Mouse (Mus musculus) midbrain, embryonic 13.5 days (tissue): ENCODE measurements around the gene Raly. TPM values are rescaled to one million over a fixed set of nuclear protein-coding genes. Genes with fewer than 3 reads are reported as not detected.
A peak's percentile ranks its signal among the peaks of the same experiment; 100 is the strongest.

ENCODE experiments used
- ATAC-seq: fragments of 200-750 bp; cut with Nextera tagmentation; 2 replicates; pipeline ENCODE4 v1.8.0; 2017; ENCODE audit warnings: mild to moderate bottlenecking, moderate TSS enrichment, moderate library complexity
- H3K27ac ChIP-seq: fragments of 300-500 bp; sonication (generic); 2 replicates; pipeline ENCODE4 v1.5.1; 2015; ENCODE audit warnings: inconsistent platforms, mild to moderate bottlenecking, moderate library complexity
- H3K27me3 ChIP-seq: fragments of 300-500 bp; sonication (generic); 2 replicates; pipeline ENCODE4 v1.6.1; 2015; ENCODE audit warnings: mild to moderate bottlenecking, inconsistent platforms
- H3K36me3 ChIP-seq: fragments of 300-500 bp; sonication (generic); 2 replicates; pipeline ENCODE4 v1.6.1; 2015; ENCODE audit warnings: mild to moderate bottlenecking, inconsistent platforms
- H3K4me1 ChIP-seq: fragments of 300-500 bp; sonication (generic); replicated peaks from 2 replicates; pipeline ENCODE4 v1.6.1; 2015; ENCODE audit warnings: inconsistent platforms
- H3K4me2 ChIP-seq: fragments of 300-500 bp; sonication (generic); replicated peaks from 2 replicates; pipeline ENCODE4 v1.6.1; 2015; ENCODE audit warnings: moderate library complexity, mild to moderate bottlenecking, inconsistent platforms
- H3K4me3 ChIP-seq: fragments of 300-500 bp; sonication (generic); replicated peaks from 2 replicates; pipeline ENCODE4 v1.5.1; 2015; ENCODE audit warnings: mild to moderate bottlenecking, inconsistent platforms
- H3K9ac ChIP-seq: fragments of 300-500 bp; sonication (generic); replicated peaks from 2 replicates; pipeline ENCODE4 v1.6.1; 2015; ENCODE audit warnings: mild to moderate bottlenecking, inconsistent platforms
- H3K9me3 ChIP-seq: fragments of 300-500 bp; sonication (generic); 2 replicates; pipeline ENCODE4 v1.6.1; 2016; ENCODE audit warnings: mild to moderate bottlenecking, inconsistent platforms
- WGBS: fragments of 180-500 bp; shearing (Covaris S2); methylation state at CpG from one replicate; pipeline ENCODE4 v1.1.7; 2015; 5-methylcytosine and 5-hydroxymethylcytosine counted together
- polyA plus RNA-seq: library from polyadenylated mRNA; unstranded; fragments of >200 nt; fragmentation: Nextera tagmentation; extraction: Ambion mirVana; gene quantifications from 2 replicates; pipeline ENCODE4 v1.2.1, GENCODE M21; 2015

Raly gene
- polyA plus RNA-seq, 1 experiment from 2014 or later = 39.1 TPM

- Histone ChIP-seq H3K4me2 (no peak overlapping the region), H3K9ac (no peak overlapping the region), H3K36me3 (no peaks in the 10 kb centered on the region), H3K27ac (no peak overlapping the region), H3K27me3 (no peaks in the 10 kb centered on the region), H3K4me3 (no peak overlapping the region), H3K4me1 (peaks cover 41% of the 10 kb centered on the region), H3K9me3 (no peaks in the 10 kb centered on the region)
- ATAC-seq = no peak
- 82% methylated on average over 11 of the region's 11 CpGs for WGBS
Observed at GRCm38 (mm10) chr2:154786776-154787175, 4.1 kb upstream of the Raly start.

GRCm38 (mm10) chr2:154789381-154789780, 1.5 kb upstream of the Raly start:
- Histone ChIP-seq H3K4me1 (peaks cover 50% of the 10 kb centered on the region), H3K4me2 (no peak overlapping the region), H3K27me3 (no peaks in the 10 kb centered on the region), H3K9me3 (no peaks in the 10 kb centered on the region), H3K9ac (no peak overlapping the region), H3K4me3 (no peak overlapping the region), H3K27ac (no peak overlapping the region), H3K36me3 (no peaks in the 10 kb centered on the region)
- 76% methylated on average over 6 of the region's 6 CpGs for WGBS
- ATAC-seq = no peak

DNA sequence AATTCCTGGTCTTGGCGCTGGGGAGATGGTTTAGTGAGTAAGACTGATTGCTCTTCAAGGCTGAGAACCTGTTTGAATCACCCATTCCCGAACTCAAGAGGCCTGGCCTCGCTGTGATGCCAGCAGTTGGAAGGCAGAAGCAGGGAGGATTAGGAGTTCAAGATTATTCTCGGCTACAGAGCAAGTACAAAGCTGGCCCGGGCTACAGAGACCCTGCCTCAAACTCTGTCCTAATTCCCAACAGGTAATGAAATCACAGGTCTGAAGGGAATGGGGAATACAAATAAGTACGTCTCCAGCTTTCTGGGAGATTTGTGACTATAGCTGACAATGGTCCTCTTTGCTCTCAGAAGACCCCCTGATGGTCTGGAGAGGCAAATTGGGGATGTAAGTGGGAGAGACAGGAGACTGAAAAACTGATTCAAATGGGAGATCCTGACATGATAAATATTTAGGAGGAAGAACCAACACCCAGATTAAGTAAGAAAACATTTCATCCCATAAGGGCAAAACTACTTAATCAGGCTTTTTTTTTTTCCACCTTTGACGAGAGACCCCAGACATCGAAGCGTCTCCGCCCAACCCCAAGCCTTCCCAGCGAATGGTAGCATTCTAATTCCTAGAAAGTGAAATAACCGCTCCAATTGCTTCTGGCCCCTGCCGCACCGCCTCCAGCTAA, 780 bp upstream of the Raly start:
- 5% methylated on average over 14 of the region's 14 CpGs for WGBS
- no peak for ATAC-seq
- Histone ChIP-seq H3K4me2 (peak overlapping the region; percentile 79), H3K27ac (peak overlapping the region; percentile 97), H3K9ac (peak overlapping the region; percentile 46), H3K4me1 (peaks cover 50% of the 10 kb centered on the region), H3K27me3 (no peaks in the 10 kb centered on the region), H3K9me3 (no peaks in the 10 kb centered on the region), H3K4me3 (peak overlapping the region; percentile 99), H3K36me3 (no peaks in the 10 kb centered on the region)

DNA sequence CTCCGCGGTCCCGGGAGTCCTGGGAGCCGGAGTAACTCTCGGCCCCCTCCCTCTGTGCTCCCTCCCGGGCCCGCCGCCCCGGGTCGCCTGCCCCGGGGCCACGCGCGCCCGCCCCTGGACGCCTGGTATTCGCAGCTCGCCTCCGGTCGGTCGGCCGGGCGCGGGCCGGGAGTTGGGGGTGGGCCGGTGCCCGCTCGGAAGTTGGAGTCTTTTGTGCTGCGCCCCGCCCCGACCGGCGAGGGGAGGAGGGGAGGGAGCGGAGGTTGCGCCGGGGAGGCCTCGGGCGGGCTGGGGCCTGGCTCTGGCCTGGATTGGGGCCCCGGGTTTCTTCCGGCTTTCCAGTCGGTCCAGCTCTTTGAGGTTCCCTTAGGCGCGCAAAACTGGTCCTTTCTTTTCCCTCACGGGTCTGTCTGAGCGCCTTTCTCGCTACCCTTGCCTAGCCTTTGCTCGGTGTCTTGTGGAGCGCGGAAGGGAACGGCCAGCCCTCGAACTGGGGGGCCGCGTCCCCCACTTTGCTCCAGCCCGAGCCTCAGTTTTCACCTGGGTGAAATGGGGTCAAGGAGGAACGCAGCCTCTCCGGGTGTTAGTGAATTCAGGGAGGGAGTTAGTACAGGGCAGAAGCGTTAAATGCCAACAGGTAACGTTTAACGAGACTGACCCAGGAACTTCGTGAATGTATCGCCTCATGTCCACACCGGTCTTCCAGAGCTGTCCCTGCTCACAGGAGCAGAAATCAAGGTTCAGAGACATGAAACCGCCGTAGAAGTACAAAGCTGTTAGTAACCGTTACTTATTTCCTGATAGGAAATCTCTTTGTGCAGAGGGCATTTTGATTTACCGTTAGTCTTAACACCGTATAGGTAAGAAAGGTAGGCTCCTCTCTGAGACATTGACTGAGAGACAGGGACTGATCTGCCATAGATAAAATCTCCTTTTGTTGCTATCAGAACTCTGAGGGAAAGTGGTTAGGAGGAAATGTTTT, 1.1 kb downstream of the Raly start:
- H3K9me3 ChIP-seq = no peaks in the 10 kb centered on the region
- WGBS = under 1% methylated on average over 67 of the region's 67 CpGs

GRCm38 (mm10) chr2:154803372-154803771, 12.5 kb downstream of the Raly start:
- H3K4me3 ChIP-seq = no peak overlapping the region
- no peaks in the 10 kb centered on the region for H3K27me3 ChIP-seq
- H3K4me2 ChIP-seq = no peak overlapping the region
- 97% methylated on average over 1 of the region's 1 CpGs for WGBS
- no peaks in the 10 kb centered on the region for H3K9me3 ChIP-seq
- no peak for ATAC-seq
- no peak overlapping the region for H3K9ac ChIP-seq
- peaks cover 11% of the 10 kb centered on the region for H3K4me1 ChIP-seq
- H3K27ac ChIP-seq = no peak overlapping the region
- H3K36me3 ChIP-seq = no peaks in the 10 kb centered on the region

More for the DNA sequence above, 1.1 kb downstream of the Raly start:
- Histone ChIP-seq H3K4me3 (peak overlapping the region; percentile 99), H3K27me3 (no peaks in the 10 kb centered on the region), H3K9ac (peak overlapping the region; percentile 95), H3K36me3 (no peaks in the 10 kb centered on the region), H3K27ac (peak overlapping the region; percentile 97), H3K4me1 (peaks cover 41% of the 10 kb centered on the region), H3K4me2 (peak overlapping the region; percentile 79)
- peak; percentile 10 for ATAC-seq

DNA sequence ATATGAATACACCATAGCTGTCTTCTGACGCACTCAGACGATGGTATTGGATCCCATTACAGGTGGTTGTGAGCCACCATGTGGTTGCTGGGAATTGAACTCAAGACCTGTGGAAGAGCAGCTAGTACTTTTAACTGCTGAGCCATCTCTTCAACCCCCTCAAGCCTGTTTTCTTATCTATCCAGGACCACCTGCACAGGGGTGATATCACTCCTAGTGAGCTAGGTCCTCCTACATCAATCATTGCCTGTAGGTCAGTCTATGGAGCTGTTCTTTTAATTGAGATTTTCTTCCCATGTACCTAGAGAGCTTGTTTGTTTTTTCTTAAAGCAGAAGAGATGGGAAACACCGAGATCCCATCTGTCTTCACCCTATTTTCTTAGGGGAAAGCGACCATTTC, 12.9 kb downstream of the Raly start:
- Histone ChIP-seq H3K9me3 (no peaks in the 10 kb centered on the region), H3K27ac (no peak overlapping the region), H3K4me1 (peaks cover 11% of the 10 kb centered on the region), H3K4me3 (no peak overlapping the region), H3K27me3 (no peaks in the 10 kb centered on the region), H3K4me2 (no peak overlapping the region), H3K9ac (no peak overlapping the region), H3K36me3 (no peaks in the 10 kb centered on the region)
- WGBS = 67% methylated on average over 4 of the region's 4 CpGs
- ATAC-seq = no peak

DNA sequence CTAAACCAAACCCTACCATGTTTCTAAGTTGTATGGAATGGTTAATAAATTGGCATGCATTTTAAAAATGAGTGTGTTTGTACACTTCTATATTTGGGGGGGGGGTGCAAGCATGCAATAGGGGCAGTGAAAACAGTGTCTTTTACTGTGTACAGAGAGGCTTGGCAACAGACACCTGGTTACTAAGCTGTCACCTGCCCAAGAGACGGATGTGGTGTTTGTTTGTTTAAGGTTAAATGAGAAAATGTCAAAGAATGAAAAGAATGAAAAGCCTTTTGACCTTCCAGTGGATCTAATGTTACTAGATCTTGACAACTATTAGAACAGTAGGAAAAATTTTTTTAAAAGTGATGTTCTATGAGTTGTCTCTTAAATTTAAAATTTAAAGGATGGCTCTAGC, 16.8 kb downstream of the Raly start:
- Histone ChIP-seq H3K27me3 (no peaks in the 10 kb centered on the region), H3K4me2 (no peak overlapping the region), H3K9ac (no peak overlapping the region), H3K27ac (no peak overlapping the region), H3K4me3 (no peak overlapping the region), H3K36me3 (no peaks in the 10 kb centered on the region), H3K9me3 (no peaks in the 10 kb centered on the region), H3K4me1 (peaks cover 20% of the 10 kb centered on the region)
- 65% methylated on average over 1 of the region's 1 CpGs for WGBS
- no peak for ATAC-seq

DNA sequence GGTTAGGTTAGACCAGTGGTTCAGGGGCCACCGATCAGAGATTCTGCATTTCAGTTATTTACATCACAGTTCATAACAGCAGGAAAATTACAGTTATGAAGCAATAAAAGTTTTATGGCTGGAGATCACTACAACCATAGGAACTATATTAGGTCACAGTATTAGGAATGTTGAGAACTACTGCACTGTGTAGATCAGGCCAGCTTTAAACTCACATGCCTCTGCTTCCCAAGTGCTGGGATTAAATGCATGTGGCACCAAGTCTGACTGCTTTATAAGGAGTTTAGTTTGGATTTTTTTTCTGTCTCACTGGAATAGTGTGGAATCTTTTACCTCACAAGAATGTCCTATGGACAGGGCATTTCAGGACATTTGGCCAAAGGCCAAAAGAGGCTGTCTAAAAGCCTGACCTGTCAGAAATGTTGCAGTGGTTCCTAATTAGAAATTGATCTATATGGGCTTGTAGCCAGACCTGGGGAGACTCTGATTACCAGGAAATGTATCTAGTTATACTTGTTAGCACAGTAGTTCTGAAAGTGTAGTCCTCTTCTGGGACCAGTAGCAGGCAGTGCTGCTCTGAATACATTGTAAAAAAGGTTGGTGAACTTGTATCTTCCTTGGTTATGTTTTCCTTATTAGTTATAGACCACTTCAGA, 18.3 kb downstream of the Raly start:
- Histone ChIP-seq H3K4me2 (no peak overlapping the region), H3K36me3 (no peaks in the 10 kb centered on the region), H3K9ac (no peak overlapping the region), H3K4me3 (no peak overlapping the region), H3K27ac (no peak overlapping the region), H3K27me3 (no peaks in the 10 kb centered on the region), H3K9me3 (no peaks in the 10 kb centered on the region), H3K4me1 (peaks cover 24% of the 10 kb centered on the region)
- 93% methylated on average over 1 of the region's 1 CpGs for WGBS
- no peak for ATAC-seq

DNA sequence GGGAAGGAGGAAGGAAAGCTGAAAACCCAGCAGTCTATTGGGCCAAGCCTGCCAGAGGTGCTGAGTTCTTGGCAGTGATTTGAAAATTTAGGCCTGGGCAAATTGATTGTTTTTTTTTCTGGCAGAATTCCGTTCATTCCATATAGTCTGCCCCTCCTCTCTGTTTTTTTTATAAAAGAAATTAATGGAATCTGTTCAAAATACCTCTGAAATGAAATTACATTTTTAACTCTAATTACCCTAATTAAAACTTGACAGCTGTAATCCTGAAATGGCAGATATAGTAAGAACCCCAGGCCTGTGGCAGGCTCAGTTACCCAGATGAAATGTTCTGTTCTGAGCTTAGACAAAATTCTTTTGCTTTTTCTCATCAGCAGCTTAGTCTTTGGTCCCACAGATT, 19.9 kb downstream of the Raly start:
- 68% methylated on average over 1 of the region's 1 CpGs for WGBS
- H3K9me3 ChIP-seq = no peaks in the 10 kb centered on the region
- ATAC-seq = no peak
- H3K4me3 ChIP-seq = no peak overlapping the region
- no peak overlapping the region for H3K27ac ChIP-seq
- H3K27me3 ChIP-seq = no peaks in the 10 kb centered on the region
- peaks cover 24% of the 10 kb centered on the region for H3K4me1 ChIP-seq
- no peak overlapping the region for H3K4me2 ChIP-seq
- H3K9ac ChIP-seq = no peak overlapping the region
- no peaks in the 10 kb centered on the region for H3K36me3 ChIP-seq

DNA sequence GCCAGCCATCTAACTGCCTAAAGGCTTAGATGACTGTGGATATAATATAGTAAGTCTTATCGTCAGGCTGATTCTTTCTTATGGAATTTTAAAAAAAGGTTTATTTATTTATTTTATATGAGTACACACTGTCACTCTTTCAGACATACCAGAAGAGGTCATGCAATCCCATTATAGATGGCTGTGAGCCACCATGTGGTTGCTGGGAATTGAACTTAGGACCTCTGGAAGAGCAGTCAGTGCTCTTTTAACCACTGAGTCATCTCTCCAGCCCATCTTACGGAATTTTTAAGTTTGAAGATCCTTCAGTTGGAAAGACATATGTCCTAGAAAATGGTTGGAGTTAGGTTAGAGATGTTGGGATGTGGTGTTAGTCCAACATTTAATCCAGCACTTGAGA, 22.5 kb downstream of the Raly start:
- Histone ChIP-seq H3K27ac (no peak overlapping the region), H3K4me1 (peaks cover 32% of the 10 kb centered on the region), H3K4me2 (no peak overlapping the region), H3K9ac (no peak overlapping the region), H3K4me3 (no peak overlapping the region), H3K27me3 (no peaks in the 10 kb centered on the region), H3K36me3 (no peaks in the 10 kb centered on the region), H3K9me3 (no peaks in the 10 kb centered on the region)
- no peak for ATAC-seq
- WGBS = 86% methylated on average over 2 of the region's 2 CpGs

DNA sequence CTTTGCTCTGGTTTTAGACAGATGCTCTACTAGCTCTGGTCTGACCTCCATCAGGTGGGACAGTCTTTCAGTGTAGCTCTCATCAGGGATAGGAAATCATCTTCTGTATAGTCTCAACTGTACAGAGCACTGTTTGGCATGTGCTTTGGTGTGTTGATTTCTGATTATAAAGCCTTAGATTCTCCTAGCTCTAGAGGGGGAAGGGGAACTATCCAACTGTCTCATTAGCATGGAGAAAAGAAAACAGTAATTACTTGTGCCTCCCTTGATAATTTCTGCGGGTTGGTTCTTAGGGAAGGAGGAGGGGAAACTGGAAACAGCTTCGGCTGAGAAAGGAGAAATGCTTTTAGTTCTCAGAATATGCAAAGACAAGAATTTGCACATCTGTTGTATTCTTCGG, 26.2 kb downstream of the Raly start:
- Histone ChIP-seq H3K4me1 (peaks cover 24% of the 10 kb centered on the region), H3K9me3 (no peaks in the 10 kb centered on the region), H3K4me2 (peak overlapping the region; percentile 12), H3K4me3 (no peak overlapping the region), H3K27ac (peak overlapping the region; percentile 58; the same call in 1 of the 2 replicates), H3K27me3 (no peaks in the 10 kb centered on the region), H3K36me3 (no peaks in the 10 kb centered on the region), H3K9ac (no peak overlapping the region)
- 37% methylated on average over 3 of the region's 3 CpGs for WGBS
- ATAC-seq = peak; percentile 50; the same call in 1 of the 2 replicates

DNA sequence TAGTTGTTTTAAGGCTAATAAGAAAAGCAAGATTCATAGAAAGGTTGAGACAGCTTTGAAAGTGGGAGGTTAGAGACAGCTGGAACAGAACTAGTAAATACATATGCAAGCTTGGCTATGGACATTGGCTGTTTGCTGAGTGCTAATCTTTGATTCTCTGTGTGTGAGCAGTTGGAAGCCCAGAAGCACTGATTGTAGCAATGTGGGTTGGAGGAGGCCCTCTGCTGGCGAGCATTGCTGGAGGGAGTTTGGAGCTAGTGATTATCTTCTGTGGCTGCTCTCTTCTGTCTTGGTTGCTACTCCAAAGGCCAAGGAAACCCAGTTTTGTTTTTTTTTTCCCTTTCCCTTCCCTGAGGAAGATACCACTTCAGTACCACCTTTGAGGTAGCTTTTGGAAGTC, 26.9 kb downstream of the Raly start:
- Histone ChIP-seq H3K27ac (peak overlapping the region; percentile 58), H3K4me3 (no peak overlapping the region), H3K4me2 (no peak overlapping the region), H3K9ac (no peak overlapping the region), H3K36me3 (no peaks in the 10 kb centered on the region), H3K4me1 (peaks cover 24% of the 10 kb centered on the region), H3K9me3 (no peaks in the 10 kb centered on the region), H3K27me3 (no peaks in the 10 kb centered on the region)
- 38% methylated on average over 1 of the region's 1 CpGs for WGBS
- ATAC-seq = no peak
